Mouse (Mus musculus) olfactory bulb, adult 2 months (tissue): ENCODE data around the gene Tle6.

ENCODE experiments used
- CTCF ChIP-seq: fragments of 200-500 bp; IDR thresholded peaks from 2 replicates; pipeline ENCODE4 v1.5.1; 2012; ENCODE audit warnings: low read depth, mild to moderate bottlenecking, low read length, moderate library complexity; ENCODE audit not compliant: insufficient read depth
- POLR2A ChIP-seq: fragments of 200-500 bp; IDR thresholded peaks from 2 replicates; pipeline ENCODE4 v1.6.1; 2012; ENCODE audit warnings: mild to moderate bottlenecking, low read depth, low read length, moderate library complexity; ENCODE audit not compliant: insufficient read depth

DNA sequence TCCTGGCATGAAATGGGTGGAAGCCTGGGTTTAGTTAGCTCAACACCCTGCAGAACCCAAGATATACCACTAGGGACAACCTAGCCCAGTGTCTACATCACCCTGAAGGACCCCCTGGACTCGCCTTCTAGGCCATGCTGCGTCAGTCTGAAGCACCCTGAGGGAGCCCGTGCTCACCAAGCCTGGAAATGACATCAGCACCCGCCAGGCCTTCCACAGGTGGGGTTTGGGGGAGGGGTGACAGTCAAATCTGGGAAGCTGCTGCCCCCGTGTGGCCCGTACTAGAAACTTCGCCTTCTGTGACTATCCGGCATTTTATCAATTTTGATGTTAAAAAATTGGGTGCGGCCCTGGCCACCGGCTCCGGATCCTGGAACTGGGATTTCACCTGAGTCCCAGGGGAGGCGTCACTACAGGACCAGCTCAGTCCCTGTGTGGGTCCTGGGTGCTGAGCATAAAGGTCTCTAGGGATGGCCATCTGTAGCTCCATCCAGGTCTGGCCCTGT, 49.2 kb downstream of the Tle6 start:
- TF ChIP-seq POLR2A (no peak), CTCF (peak; percentile 100)
